Mouse (Mus musculus): ENCODE results near the gene Spg11. TPM values are rescaled to one million over a fixed set of nuclear protein-coding genes. Genes with fewer than 3 reads are reported as not detected.
A peak's percentile ranks its signal among the peaks of the same experiment; 100 is the strongest.

Spg11 gene
- total RNA-seq, 2 experiments from 2014 or later, result 2.5 to 4.5 TPM

DNA sequence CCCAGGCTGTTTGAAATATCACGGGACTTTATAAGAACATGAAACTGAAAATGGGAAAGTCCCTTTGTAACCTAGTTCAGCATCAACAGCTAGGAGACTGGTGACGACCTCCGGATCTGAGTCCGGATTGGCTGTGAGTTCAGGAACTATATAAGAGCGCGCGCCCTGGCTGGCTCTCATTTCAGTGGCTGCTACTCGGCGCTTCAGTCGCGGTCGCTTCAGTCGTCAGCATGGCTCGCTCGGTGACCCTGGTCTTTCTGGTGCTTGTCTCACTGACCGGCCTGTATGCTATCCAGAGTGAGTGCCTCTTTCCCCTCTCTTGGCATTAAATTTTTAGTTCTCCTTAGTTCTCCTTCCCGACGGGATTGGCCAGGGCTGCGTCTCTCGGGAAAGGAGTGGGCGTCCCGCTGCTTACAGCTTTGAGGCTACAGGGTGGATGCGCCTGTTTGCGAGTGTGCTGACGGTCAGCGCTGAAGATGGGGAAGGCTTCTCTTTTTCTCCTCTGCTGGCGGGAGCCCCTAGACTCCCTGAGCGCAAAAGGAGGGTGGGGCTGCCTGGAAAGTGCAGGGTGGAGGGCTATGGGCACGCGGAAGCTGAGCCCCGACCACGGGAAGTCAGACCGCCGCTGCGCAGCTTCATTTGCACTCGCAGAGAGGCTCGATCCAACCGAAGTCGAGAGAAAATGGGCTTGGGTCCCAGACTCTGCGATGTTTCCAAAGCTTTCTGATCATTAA, 29.5 kb upstream of the Spg11 start, which contains the start of gene B2m:
Gene B2m (plus strand): TSS at position 179 of the 734 bp plus-strand sequence.
- ATAC-seq (replicated peaks; ENCODE audit: low FRiP score, poor library complexity, severe bottlenecking), result peak; percentile 89

- ATAC-seq (replicated peaks; ENCODE audit: low FRiP score, poor library complexity, severe bottlenecking), result peak; percentile 38
Measured at GRCm38 (mm10) chr2:122146687-122147086, 28.5 kb upstream of the Spg11 start.

GRCm38 (mm10) chr2:122145756-122146155, 27.6 kb upstream of the Spg11 start:
- ATAC-seq (replicated peaks; ENCODE audit: low FRiP score, poor library complexity, severe bottlenecking), result no peak

DNA sequence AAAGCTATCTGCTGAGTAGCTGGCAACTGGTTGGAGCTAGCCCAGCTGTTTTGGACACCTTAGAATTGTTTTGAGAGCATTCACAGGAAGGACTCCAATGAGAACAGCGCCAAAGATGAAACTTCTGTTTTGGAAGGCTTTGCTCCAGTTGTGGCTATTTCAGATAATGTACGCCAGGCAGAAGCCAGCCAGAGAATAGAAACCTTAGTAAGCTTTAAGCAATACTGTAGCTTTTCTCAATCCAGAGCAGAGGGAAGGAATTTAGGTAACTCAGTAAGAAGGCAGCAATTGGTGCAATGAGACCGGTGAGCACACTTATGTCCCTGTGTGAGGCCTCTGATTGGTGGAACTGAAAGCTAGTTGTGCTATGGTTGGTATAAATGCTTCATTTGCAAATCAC, 24.9 kb upstream of the Spg11 start:
- no peak for ATAC-seq (replicated peaks; ENCODE audit: low FRiP score, poor library complexity, severe bottlenecking)

- no peak for ATAC-seq (replicated peaks; ENCODE audit: low FRiP score, poor library complexity, severe bottlenecking)
Measured at GRCm38 (mm10) chr2:122141332-122141967, 23.3 kb upstream of the Spg11 start.

- no peak for ATAC-seq (replicated peaks; ENCODE audit: low FRiP score, poor library complexity, severe bottlenecking)
Measured at GRCm38 (mm10) chr2:122140815-122141214, 22.6 kb upstream of the Spg11 start.

GRCm38 (mm10) chr2:122137839-122138465, 19.8 kb upstream of the Spg11 start:
- peak; percentile 99 for ATAC-seq (replicated peaks; ENCODE audit: low FRiP score, poor library complexity, severe bottlenecking)

DNA sequence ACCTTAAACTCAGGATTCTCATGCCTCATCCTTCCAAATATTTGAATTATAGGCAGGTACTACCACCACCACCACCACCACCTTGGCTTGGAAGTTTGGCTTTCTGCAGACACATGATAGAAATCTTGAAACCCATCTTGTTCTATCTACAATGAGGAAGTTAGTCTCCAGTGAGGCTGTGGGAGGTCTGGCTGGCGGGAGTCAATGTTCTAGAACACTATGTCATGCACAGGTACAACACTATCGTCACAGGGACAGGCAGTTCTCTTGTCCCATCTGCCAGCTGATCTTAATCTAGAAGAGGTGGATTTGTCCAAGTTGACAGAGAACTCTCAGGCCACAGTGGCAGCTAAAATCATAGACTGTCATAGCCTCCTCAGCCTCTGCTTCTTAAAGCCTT, 14.4 kb upstream of the Spg11 start:
- ATAC-seq (replicated peaks; ENCODE audit: low FRiP score, poor library complexity, severe bottlenecking), result no peak

DNA sequence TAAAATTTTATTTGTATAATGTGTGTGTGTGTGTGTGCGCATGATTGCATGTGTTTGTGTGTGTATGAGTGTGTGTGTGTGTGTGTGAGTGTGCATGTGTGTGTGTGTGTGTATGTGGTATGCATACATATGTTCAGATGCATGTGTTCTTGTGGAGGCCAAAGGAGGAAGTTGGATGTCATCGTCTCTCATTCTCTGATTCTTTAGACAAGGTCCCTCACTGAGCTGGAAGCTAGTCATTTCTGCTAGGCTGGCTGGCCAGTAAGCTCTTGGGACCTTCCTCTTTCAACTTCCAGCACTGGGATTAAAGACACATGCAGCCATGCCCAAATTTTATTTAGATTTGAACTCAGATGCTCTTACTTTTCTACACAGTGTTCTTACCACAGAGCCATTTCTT, 13.9 kb upstream of the Spg11 start:
- ATAC-seq (replicated peaks; ENCODE audit: low FRiP score, poor library complexity, severe bottlenecking), result no peak

DNA sequence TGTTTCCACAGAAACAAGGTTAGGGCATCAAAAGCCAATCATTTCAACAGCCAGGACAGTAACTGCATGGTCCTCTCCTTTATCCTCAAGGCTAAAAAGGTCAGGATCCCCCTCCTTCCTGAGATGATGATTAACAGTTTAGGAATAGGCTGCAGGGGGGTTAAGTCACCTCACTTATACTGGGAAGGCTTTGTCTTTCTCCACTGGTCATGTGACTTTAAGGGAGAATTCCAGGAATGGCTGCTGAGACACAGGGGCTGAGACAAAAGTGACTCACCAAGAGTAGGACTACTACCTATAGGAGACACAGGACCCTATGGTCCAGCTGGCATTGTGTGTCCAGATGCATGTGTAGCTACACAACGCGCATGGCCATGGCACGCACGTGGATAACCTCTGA, 9.4 kb upstream of the Spg11 start:
- ATAC-seq (replicated peaks; ENCODE audit: low FRiP score, poor library complexity, severe bottlenecking), result no peak

DNA sequence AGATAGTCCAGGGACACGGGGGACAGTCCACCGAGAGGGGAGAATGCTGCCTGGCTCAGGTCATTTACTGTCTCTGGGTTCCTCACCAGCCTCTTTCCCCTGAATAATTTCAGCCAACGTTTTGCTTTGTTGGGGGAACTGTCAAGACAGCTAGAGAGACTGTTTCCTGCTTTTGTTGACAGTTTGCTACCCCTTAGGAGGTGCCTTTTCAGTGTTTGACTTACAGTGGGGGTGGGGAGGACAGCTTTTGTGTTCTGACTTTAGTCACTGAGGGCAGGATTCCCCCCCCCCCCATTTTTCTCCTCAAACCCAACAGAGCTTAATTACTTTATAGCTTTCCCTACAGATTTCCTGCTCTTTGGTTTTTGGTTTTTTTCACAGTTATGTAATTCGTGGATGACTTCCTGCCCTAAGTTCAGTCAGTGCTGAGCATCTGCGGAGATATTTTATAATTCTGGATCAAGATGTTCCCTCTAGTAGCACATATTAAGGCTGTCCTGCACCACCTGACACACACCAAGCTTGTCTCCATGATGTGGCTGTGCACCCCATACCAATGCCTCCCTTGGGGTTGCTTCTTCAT, 8.7 kb upstream of the Spg11 start:
- no peak for ATAC-seq (replicated peaks; ENCODE audit: low FRiP score, poor library complexity, severe bottlenecking)

GRCm38 (mm10) chr2:122125680-122126572, 7.7 kb upstream of the Spg11 start:
- peak; percentile 67 for ATAC-seq (replicated peaks; ENCODE audit: low FRiP score, poor library complexity, severe bottlenecking)

DNA sequence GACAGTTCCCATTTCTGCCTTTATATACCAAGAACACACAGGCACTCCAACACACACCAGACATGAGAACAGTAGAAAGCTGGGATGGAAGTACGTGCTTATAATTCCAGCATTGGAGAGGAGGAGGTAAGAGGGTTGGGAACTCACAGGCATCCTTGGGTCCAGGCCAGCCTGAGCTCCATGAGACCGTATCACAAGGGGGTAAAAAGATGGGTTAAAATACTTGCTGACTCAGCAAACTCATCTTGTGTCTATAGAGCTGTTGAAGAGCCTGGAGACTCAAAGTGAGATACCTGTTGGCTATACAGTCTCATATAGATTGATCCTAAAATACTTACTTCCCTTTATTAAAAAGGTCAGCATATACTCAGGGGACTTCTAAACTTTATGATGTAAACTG, 1.3 kb downstream of the Spg11 start:
- no peak for ATAC-seq (replicated peaks; ENCODE audit: low FRiP score, poor library complexity, severe bottlenecking)

DNA sequence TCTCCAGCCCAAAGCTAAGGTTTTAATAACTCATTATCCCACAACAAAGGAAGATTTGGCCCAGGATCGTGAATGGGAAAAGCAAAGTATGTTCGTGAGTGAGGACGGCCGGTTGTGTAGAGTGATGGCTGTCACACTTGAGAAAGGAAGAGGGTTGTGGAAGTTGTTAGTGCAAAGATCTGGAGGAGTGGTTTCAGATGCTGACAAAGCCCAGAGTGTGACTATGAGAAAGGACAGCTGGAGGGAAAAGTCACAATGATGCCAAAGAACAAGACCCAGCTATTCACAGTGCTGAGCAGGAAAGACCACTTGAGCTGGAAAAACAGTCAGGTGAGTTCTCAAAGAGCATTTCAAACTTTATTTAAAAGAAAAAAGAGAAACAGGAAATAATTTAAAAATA, 8.5 kb downstream of the Spg11 start:
- ATAC-seq (replicated peaks; ENCODE audit: low FRiP score, poor library complexity, severe bottlenecking), result no peak

DNA sequence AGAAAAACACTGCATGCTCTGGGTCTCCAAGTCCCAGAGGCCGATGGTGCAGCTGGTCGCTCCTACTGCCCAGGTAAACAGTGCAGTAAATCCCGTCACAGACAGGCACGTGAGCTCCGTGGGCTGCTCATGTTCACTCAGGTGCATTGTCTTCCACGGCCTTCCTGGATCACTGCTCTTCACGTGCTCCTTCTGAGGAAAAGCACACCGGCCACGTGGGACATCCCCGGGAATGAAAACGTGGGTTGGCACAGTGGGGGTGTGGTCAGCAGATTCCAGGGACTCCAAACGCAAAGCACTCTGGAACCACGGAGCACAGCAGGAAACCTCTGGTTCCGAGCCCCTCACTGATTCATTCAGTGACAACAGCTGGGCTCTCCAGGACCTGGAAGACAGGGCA, 10.1 kb downstream of the Spg11 start:
- peak; percentile 30; the same call in 1 of the 2 replicates for ATAC-seq (replicated peaks; ENCODE audit: low FRiP score, poor library complexity, severe bottlenecking)

DNA sequence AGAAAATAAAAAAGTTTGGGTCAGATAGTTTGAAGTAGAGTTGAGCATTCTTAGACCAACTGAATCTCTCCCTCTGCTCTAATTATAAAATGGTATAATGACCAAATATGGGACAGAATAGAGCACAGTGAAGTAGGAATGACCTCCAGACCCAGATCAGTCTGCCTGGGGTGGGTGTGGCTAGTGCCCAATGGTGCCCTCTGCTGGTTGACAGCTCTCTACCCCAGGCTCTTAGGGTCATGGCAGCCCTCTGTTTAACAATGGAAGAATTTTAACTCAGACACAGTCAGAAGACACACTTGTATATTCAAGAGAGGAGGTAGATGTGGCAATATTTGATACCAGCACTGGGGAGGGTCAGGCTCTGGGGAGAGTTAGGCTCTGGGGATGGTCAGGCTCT, 16.1 kb downstream of the Spg11 start:
- peak; percentile 76; the same call in 1 of the 2 replicates for ATAC-seq (replicated peaks; ENCODE audit: low FRiP score, poor library complexity, severe bottlenecking)

DNA sequence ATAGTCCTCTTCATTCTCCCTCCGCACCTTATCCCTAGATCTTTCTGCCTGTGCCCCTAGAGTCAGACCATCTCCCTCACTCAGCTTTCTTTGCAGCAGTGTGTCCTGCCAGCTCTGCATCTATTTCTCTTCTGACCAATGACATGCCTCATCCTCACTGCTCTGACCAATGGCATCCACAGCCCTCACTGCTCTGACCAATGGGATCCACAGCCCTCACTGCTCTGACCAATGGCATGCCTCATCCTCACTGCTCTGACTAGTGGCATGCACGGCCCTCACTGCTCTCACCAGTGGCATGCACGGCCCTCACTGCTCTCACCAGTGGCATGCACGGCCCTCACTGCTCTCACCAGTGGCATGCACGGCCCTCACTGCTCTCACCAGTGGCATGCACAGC, 20.5 kb downstream of the Spg11 start:
- ATAC-seq (replicated peaks; ENCODE audit: low FRiP score, poor library complexity, severe bottlenecking), result peak; percentile 58

- ATAC-seq (replicated peaks; ENCODE audit: low FRiP score, poor library complexity, severe bottlenecking), result no peak
Measured at GRCm38 (mm10) chr2:122093844-122094243, 24.3 kb downstream of the Spg11 start.

DNA sequence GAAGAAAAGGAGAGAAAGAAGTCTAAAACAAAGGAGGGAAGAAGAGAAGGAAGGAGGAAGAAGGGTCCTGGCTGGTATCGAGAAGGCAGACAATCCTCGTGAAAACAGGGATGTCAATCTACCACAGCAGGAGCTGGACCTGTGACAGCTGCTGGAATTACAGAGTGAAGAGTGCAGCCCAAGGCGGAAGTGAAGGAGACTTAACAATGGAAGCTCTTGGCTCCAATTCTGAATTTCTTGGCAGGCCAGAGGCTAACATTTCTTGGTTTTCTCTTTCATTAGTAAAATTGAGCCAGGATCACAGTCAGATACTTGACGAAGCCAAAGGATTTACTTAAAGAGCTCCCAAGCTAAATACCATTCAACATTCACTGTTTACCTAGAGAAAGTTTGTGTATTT, 31.7 kb downstream of the Spg11 start:
- ATAC-seq (replicated peaks; ENCODE audit: low FRiP score, poor library complexity, severe bottlenecking), result no peak

All from erythroblast, adult 5-6 weeks (primary cell).